Mouse (Mus musculus): Measurements from ENCODE around the gene Trub2. TPM values are rescaled to one million over a fixed set of nuclear protein-coding genes. Genes with fewer than 3 reads are reported as not detected.

The Trub2 gene
- 30.9 and 32.6 TPM in 2 replicates for polyA plus RNA-seq (2014; fragmentation: Nextera tagmentation; extraction: Ambion mirVana)

- Histone ChIP-seq H3K27me3 (ENCODE audit: insufficient read depth, low read length) (no peaks in the 10 kb centered on the region), H3K4me2 (peak within 1 kb of the TSS; percentile 87), H3K36me3 (ENCODE audit: insufficient read depth) (peaks cover 49% of the 10 kb centered on the region), H3K9ac (peak within 1 kb of the TSS; percentile 74), H3K4me1 (ENCODE audit: insufficient read depth) (no peaks in the 10 kb centered on the region; the same call in 1 of the 2 replicates), H3K4me3 (ENCODE audit: low read depth, low read length) (peak within 1 kb of the TSS; percentile 79), H3K27ac (ENCODE audit: low read depth) (peak within 1 kb of the TSS; percentile 64; the same call in 1 of the 2 replicates), H3K9me3 (ENCODE audit: low read depth, low read length) (no peaks in the 10 kb centered on the region)
- DNase-seq (peak; percentile 88), ATAC-seq (ENCODE audit: insufficient read depth) (peak; percentile 92)
- no peak for TF ChIP-seq CTCF (IDR thresholded peaks at IDR 0.05; ENCODE audit: low read depth)
- under 1% methylated on average over 45 of the region's 45 CpGs for WGBS
Observed at GRCm38 (mm10) chr2:29787937-29788681, at the start of gene Trub2. Gene Trub2, minus strand, starts transcription at chr2:29788502.

GRCm38 (mm10) chr2:29835391-29835899 lies 47.1 kb upstream of the Trub2 start:
- WGBS, result 75% methylated on average over 2 of the region's 2 CpGs
- ATAC-seq (ENCODE audit: insufficient read depth) (no peak), DNase-seq (no peak)
- no peaks in the 10 kb centered on the region for H3K4me1 ChIP-seq (ENCODE audit: insufficient read depth)
- no peak overlapping the region for H3K4me2 ChIP-seq
- no peak overlapping the region for H3K27ac ChIP-seq (ENCODE audit: low read depth)
- no peak for TF ChIP-seq CTCF (IDR thresholded peaks at IDR 0.05; ENCODE audit: low read depth)
- H3K27me3 ChIP-seq (ENCODE audit: insufficient read depth, low read length), result no peaks in the 10 kb centered on the region
- no peak overlapping the region for H3K4me3 ChIP-seq (ENCODE audit: low read depth, low read length)
- H3K9me3 ChIP-seq (ENCODE audit: low read depth, low read length), result no peaks in the 10 kb centered on the region
- H3K36me3 ChIP-seq (ENCODE audit: insufficient read depth), result peaks cover 33% of the 10 kb centered on the region; the same call in 1 of the 2 replicates
- H3K9ac ChIP-seq, result no peak overlapping the region

DNA sequence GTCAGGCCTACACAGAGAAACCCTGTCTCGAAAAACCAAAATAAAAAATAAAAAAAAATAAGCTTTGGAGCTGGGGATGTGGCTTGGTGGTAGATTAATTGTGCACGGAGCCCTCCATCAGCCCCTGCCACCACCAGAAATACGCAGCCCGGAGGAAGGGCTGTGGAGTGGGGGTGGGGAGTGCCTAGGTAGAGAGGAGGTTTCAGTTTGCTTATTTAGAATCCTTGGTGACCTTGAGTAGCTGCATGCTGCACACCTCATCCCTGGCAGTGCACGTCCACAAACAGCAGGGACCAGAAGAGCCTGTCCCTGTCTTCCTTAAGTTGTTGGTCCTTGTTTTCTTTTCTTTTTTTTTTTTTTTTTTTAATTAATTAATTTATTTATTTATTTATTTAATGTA lies 45.5 kb upstream of the Trub2 start:
- Histone ChIP-seq H3K27ac (ENCODE audit: low read depth) (no peak overlapping the region), H3K36me3 (ENCODE audit: insufficient read depth) (peaks cover 30% of the 10 kb centered on the region; the same call in 1 of the 2 replicates), H3K27me3 (ENCODE audit: insufficient read depth, low read length) (no peaks in the 10 kb centered on the region), H3K4me3 (ENCODE audit: low read depth, low read length) (no peak overlapping the region), H3K9me3 (ENCODE audit: low read depth, low read length) (no peaks in the 10 kb centered on the region), H3K4me2 (no peak overlapping the region), H3K9ac (no peak overlapping the region), H3K4me1 (ENCODE audit: insufficient read depth) (no peaks in the 10 kb centered on the region)
- WGBS, result 86% methylated on average over 5 of the region's 5 CpGs
- DNase-seq (no peak), ATAC-seq (ENCODE audit: insufficient read depth) (no peak)
- TF ChIP-seq CTCF (IDR thresholded peaks at IDR 0.05; ENCODE audit: low read depth), result no peak

GRCm38 (mm10) chr2:29831106-29831505 lies 42.8 kb upstream of the Trub2 start:
- H3K4me1 ChIP-seq (ENCODE audit: insufficient read depth), result peaks cover 3% of the 10 kb centered on the region
- no peak for DNase-seq
- H3K4me2 ChIP-seq, result no peak overlapping the region
- H3K4me3 ChIP-seq (ENCODE audit: low read depth, low read length), result no peak overlapping the region
- no peak for ATAC-seq (ENCODE audit: insufficient read depth)
- H3K27me3 ChIP-seq (ENCODE audit: insufficient read depth, low read length), result no peaks in the 10 kb centered on the region
- TF ChIP-seq CTCF (IDR thresholded peaks at IDR 0.05; ENCODE audit: low read depth), result no peak
- no peak overlapping the region for H3K27ac ChIP-seq (ENCODE audit: low read depth)
- H3K9me3 ChIP-seq (ENCODE audit: low read depth, low read length), result no peaks in the 10 kb centered on the region
- WGBS, result 82% methylated on average over 4 of the region's 4 CpGs
- peaks cover 14% of the 10 kb centered on the region; the same call in 1 of the 2 replicates for H3K36me3 ChIP-seq (ENCODE audit: insufficient read depth)
- no peak overlapping the region for H3K9ac ChIP-seq

DNA sequence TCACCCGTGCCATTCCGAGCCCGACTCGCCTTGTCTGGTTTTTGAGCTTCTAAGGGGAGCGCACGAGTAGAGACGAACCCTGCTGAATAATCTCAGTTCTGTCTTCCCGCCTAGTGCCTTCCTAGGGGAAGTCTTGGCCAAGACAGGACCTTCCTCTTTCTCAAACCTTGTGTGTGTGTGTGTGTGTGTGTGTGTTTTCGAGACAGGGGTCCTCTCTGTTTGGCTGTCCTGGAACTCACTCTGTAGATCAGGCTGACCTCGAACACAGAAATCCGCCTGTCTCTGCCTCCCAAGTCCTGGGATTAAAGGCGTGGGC lies 39.4 kb upstream of the Trub2 start:
- ATAC-seq (ENCODE audit: insufficient read depth) (peak; percentile 7; the same call in 1 of the 2 replicates), DNase-seq (no peak)
- peak overlapping the region; percentile 89 for H3K4me3 ChIP-seq (ENCODE audit: low read depth, low read length)
- H3K9me3 ChIP-seq (ENCODE audit: low read depth, low read length), result no peaks in the 10 kb centered on the region
- H3K27ac ChIP-seq (ENCODE audit: low read depth), result peak overlapping the region; percentile 54; the same call in 1 of the 2 replicates
- H3K4me2 ChIP-seq, result peak overlapping the region; percentile 74
- H3K4me1 ChIP-seq (ENCODE audit: insufficient read depth), result peaks cover 5% of the 10 kb centered on the region
- peak overlapping the region; percentile 80 for H3K9ac ChIP-seq
- no peaks in the 10 kb centered on the region for H3K27me3 ChIP-seq (ENCODE audit: insufficient read depth, low read length)
- WGBS, result 3% methylated on average over 12 of the region's 12 CpGs
- TF ChIP-seq CTCF (IDR thresholded peaks at IDR 0.05; ENCODE audit: low read depth), result no peak
- peaks cover 3% of the 10 kb centered on the region; the same call in 1 of the 2 replicates for H3K36me3 ChIP-seq (ENCODE audit: insufficient read depth)

DNA sequence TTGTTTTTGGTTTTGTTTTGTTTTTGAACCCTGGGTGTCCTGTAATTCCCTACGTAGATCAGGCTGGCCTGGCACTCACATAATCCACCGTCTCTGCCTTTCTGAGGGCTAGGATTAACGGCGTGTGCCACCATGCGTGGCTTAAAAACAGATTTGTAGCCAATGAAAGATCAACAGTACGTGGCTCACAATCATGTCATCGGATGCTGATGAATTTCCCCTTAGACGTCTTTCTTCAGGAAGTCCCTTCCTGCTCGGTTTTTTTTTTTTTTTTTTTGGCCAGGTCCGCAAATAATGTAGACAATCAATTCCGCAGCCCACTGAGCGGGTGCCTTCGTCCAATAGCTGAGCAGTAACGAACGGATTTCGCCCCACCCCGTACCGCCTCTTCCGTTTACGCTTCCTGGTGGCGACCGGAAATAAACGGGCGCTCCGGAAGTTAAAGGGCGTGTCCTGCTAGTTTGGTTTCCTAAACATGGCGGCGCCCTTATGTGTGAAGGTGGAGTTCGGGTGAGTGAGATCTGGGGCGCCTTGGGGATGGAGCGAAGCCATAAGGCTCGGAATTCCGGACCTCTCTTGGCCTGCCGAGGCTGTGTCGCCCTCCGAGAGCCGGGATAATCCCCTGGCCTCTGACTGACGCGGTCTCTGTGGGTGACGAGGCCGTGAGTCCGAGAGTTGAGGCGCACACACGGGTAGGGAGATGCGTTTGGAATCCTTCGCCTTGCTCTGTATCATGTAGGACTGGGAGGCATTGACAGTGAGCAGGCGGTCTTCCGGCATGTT lies 38.8 kb upstream of the Trub2 start:
- Histone ChIP-seq H3K36me3 (ENCODE audit: insufficient read depth) (no peaks in the 10 kb centered on the region), H3K9me3 (ENCODE audit: low read depth, low read length) (no peaks in the 10 kb centered on the region), H3K9ac (peak overlapping the region; percentile 80), H3K4me1 (ENCODE audit: insufficient read depth) (peaks cover 5% of the 10 kb centered on the region), H3K27ac (ENCODE audit: low read depth) (peak overlapping the region; percentile 96), H3K4me2 (peak overlapping the region; percentile 74), H3K4me3 (ENCODE audit: low read depth, low read length) (peak overlapping the region; percentile 89), H3K27me3 (ENCODE audit: insufficient read depth, low read length) (no peaks in the 10 kb centered on the region)
- no peak for TF ChIP-seq CTCF (IDR thresholded peaks at IDR 0.05; ENCODE audit: low read depth)
- DNase-seq (peak; percentile 100), ATAC-seq (ENCODE audit: insufficient read depth) (peak; percentile 96)
- under 1% methylated on average over 48 of the region's 48 CpGs for WGBS
